Mouse (Mus musculus) small intestine, adult 2 months (tissue): ENCODE results near the gene Zfp385c.

Experiments used
- CTCF ChIP-seq: fragments of 200-500 bp; IDR thresholded peaks from 2 replicates; pipeline ENCODE4 v1.5.1; 2012; ENCODE audit warnings: low read depth, mild to moderate bottlenecking, control low read depth, inconsistent platforms, low read length, moderate library complexity, mixed read lengths; ENCODE audit not compliant: insufficient replicate concordance, insufficient read length; ENCODE audit errors: extremely low read depth
- POLR2A ChIP-seq: fragments of 200-500 bp; IDR thresholded peaks from 2 replicates; pipeline ENCODE4 v1.6.1; 2012; ENCODE audit warnings: low read depth, mild to moderate bottlenecking, control low read depth, inconsistent platforms, low read length, moderate library complexity

DNA sequence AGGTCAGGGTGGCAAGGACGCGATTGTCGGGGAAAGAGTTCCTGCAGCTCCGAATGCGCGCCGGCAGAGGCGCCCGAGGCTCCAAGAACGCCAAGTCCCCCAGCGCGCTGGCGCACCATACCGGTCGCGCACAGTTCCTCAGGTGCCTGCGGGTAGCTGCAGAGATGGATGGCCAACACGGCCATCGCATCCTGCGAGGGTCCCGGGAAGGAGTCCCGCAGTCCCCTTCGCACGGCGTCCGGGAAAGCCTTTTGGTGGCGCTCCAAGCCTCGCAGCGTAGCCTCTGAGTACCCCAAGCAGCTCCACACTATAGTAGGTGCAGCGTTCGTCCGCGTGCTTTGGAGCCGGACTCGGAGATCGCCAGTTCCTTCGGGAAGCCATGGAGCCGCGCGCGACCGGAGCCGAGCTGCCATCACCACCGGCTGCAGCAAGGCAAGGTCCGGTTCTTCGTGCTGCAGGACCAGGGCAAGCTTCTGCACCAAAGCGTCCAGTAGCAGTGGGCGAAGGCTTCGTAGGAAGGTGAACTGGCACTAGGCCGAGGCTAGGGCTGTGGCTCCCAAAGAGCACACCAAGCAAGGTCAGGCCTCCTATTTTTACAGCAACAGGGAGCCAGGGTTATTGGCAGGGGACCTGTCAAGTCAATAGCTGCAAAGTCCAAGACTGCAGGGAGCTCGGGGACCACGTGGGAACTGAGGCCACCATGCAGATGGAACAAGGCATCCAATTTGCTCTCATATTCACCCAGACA lies 51.9 kb downstream of the Zfp385c start:
- TF ChIP-seq CTCF (0 out of 2 replicates have a peak, but pooled peaks have one; percentile 14), POLR2A (no peak)
